Mouse (Mus musculus) MEL (cell line): ENCODE results near the gene Ppp2r5e. TPM values are rescaled to one million over a fixed set of nuclear protein-coding genes. Genes with fewer than 3 reads are reported as not detected.

ENCODE experiments used
- DNase-seq: peaks from one replicate; pipeline ENCODE4 v3.0.0; 2011; ENCODE audit warnings: low read depth, low spot score
- H3K27ac ChIP-seq: 2 replicates; pipeline ENCODE4 v1.5.1; 2012; ENCODE audit warnings: low read depth, mild to moderate bottlenecking, control low read depth, low read length, moderate library complexity; ENCODE audit not compliant: control insufficient read depth
- H3K27me3 ChIP-seq, 2 experiments: fragments of 150-350 bp in 1 of 2; sonication (generic) in 1 of 2; 2 replicates each; pipeline ENCODE4 v1.6.1; 2012; ENCODE audit warnings: low read length in 2 of 2, mild to moderate bottlenecking in 2 of 2, improper control_type of control experiment in 1 of 2, moderate library complexity in 1 of 2; ENCODE audit not compliant: insufficient read depth in 2 of 2, control insufficient read depth in 1 of 2
- H3K36me3 ChIP-seq, 2 experiments: 2 replicates each; pipeline ENCODE4 v1.6.1; 2012 to 2014; ENCODE audit warnings: low read length in 2 of 2, improper control_type of control experiment in 1 of 2, inconsistent platforms in 1 of 2, mild to moderate bottlenecking in 1 of 2; ENCODE audit not compliant: insufficient read depth in 2 of 2, control insufficient read depth in 1 of 2
- H3K4me1 ChIP-seq, 2 experiments: fragments of 150-350 bp in 1 of 2; sonication (generic) in 1 of 2; 2 replicates each; pipeline ENCODE4 v1.6.1; 2012; ENCODE audit warnings: low read length in 2 of 2, improper control_type of control experiment in 1 of 2, mild to moderate bottlenecking in 1 of 2; ENCODE audit not compliant: insufficient read depth in 2 of 2, control insufficient read depth in 1 of 2
- H3K4me3 ChIP-seq, 2 experiments: fragments of 150-350 bp in 1 of 2; sonication (generic) in 1 of 2; 2 replicates each; pipeline ENCODE4 v1.5.1; 2012; ENCODE audit warnings: low read depth in 2 of 2, low read length in 2 of 2, mild to moderate bottlenecking in 2 of 2, moderate library complexity in 2 of 2, control low read depth in 1 of 2, improper control_type of control experiment in 1 of 2; ENCODE audit not compliant: control insufficient read depth in 1 of 2, insufficient read depth in 1 of 2
- H3K79me2 ChIP-seq: 2 replicates; pipeline ENCODE4 v1.6.1; 2012; ENCODE audit warnings: mild to moderate bottlenecking, low read length, moderate library complexity; ENCODE audit not compliant: control insufficient read depth, poor library complexity, insufficient read depth
- H3K9ac ChIP-seq: 2 replicates; pipeline ENCODE4 v1.6.1; 2012; ENCODE audit warnings: low read depth, mild to moderate bottlenecking, control low read depth, low read length, moderate library complexity; ENCODE audit not compliant: control insufficient read depth, poor library complexity, severe bottlenecking
- H3K9me3 ChIP-seq: fragments of 150-350 bp; sonication (generic); replicated peaks from 2 replicates; pipeline ENCODE4 v1.6.1; 2012; ENCODE audit warnings: mild to moderate bottlenecking, low read length, improper control_type of control experiment, moderate library complexity; ENCODE audit not compliant: insufficient read depth
- BHLHE40 ChIP-seq: IDR thresholded peaks from 2 replicates; pipeline ENCODE4 v1.6.1; 2012; ENCODE audit warnings: low read depth, mild to moderate bottlenecking, inconsistent platforms, low read length, improper control_type of control experiment, borderline replicate concordance
- CHD1 ChIP-seq: IDR thresholded peaks from 2 replicates; pipeline ENCODE4 v1.6.1; 2012; ENCODE audit warnings: low read depth, mild to moderate bottlenecking, inconsistent platforms, low read length, improper control_type of control experiment
- CHD2 ChIP-seq: IDR thresholded peaks from 2 replicates; pipeline ENCODE4 v1.6.1; 2011; ENCODE audit warnings: low read length, improper control_type of control experiment
- CTCF ChIP-seq, 3 experiments: IDR thresholded peaks in 2 of 3; conservative IDR thresholded peaks in 1 of 3; 2 replicates each; pipeline ENCODE4 v1.5.1; 2011 to 2012; ENCODE audit warnings: low read length in 3 of 3, low read depth in 2 of 3, mild to moderate bottlenecking in 2 of 3, improper control_type of control experiment in 1 of 3, inconsistent platforms in 1 of 3, mixed read lengths in 1 of 3, moderate library complexity in 1 of 3; ENCODE audit not compliant: control insufficient read depth in 1 of 3, insufficient read depth in 1 of 3, poor library complexity in 1 of 3, severe bottlenecking in 1 of 3
- ELF1 ChIP-seq: IDR thresholded peaks from 2 replicates; pipeline ENCODE4 v1.6.1; 2014; ENCODE audit warnings: low read depth, mild to moderate bottlenecking, inconsistent platforms, low read length, improper control_type of control experiment, moderate library complexity
- ETS1 ChIP-seq: IDR thresholded peaks from 2 replicates; pipeline ENCODE4 v1.6.1; 2012; ENCODE audit warnings: low read depth, mild to moderate bottlenecking, inconsistent platforms, low read length, improper control_type of control experiment, moderate library complexity
- GATA1 ChIP-seq: IDR thresholded peaks from 2 replicates; pipeline ENCODE4 v1.6.1; 2011; ENCODE audit warnings: low read depth, low read length, improper control_type of control experiment
- JUND ChIP-seq: IDR thresholded peaks from 2 replicates; pipeline ENCODE4 v1.6.1; 2011; ENCODE audit warnings: low read depth, mild to moderate bottlenecking, improper control_type of control experiment, low read length
- MAX ChIP-seq: IDR thresholded peaks from 2 replicates; pipeline ENCODE4 v1.6.1; 2011; ENCODE audit warnings: low read length, improper control_type of control experiment
- MXI1 ChIP-seq: IDR thresholded peaks from 2 replicates; pipeline ENCODE4 v1.6.1; 2011; ENCODE audit warnings: mild to moderate bottlenecking, low read depth, low read length, improper control_type of control experiment
- MYB ChIP-seq: IDR thresholded peaks from 2 replicates; pipeline ENCODE4 v1.6.1; 2011; ENCODE audit warnings: mild to moderate bottlenecking, low read depth, low read length, improper control_type of control experiment
- POLR2AphosphoS2 ChIP-seq: IDR thresholded peaks from 2 replicates; pipeline ENCODE4 v1.6.1; 2011; ENCODE audit warnings: low read length, improper control_type of control experiment
- POLR2AphosphoS5 ChIP-seq: IDR thresholded peaks from 2 replicates; pipeline ENCODE4 v1.6.1; 2012; ENCODE audit warnings: low read depth, borderline replicate concordance, mild to moderate bottlenecking, inconsistent platforms, low read length, moderate library complexity, mixed read lengths
- RCOR1 ChIP-seq: IDR thresholded peaks from 2 replicates; pipeline ENCODE4 v1.6.1; 2012; ENCODE audit warnings: low read depth, mild to moderate bottlenecking, inconsistent platforms, low read length, improper control_type of control experiment
- SIN3A ChIP-seq: IDR thresholded peaks from 2 replicates; pipeline ENCODE4 v1.6.1; 2012; ENCODE audit warnings: low read length, improper control_type of control experiment, inconsistent platforms
- SMC3 ChIP-seq: IDR thresholded peaks from 2 replicates; pipeline ENCODE4 v1.6.1; 2011; ENCODE audit warnings: low read depth, low read length, improper control_type of control experiment
- TAL1 ChIP-seq: IDR thresholded peaks from 2 replicates; pipeline ENCODE4 v1.6.1; 2012; ENCODE audit warnings: mild to moderate bottlenecking, inconsistent platforms, low read length, moderate library complexity, mixed read lengths
- TCF12 ChIP-seq: IDR thresholded peaks from 2 replicates; pipeline ENCODE4 v1.6.1; 2014; ENCODE audit warnings: low read depth, mild to moderate bottlenecking, inconsistent platforms, low read length, improper control_type of control experiment, moderate library complexity
- UBTF ChIP-seq: IDR thresholded peaks from 2 replicates; pipeline ENCODE4 v1.6.1; 2012; ENCODE audit warnings: low read depth, mild to moderate bottlenecking, inconsistent platforms, low read length, improper control_type of control experiment, moderate library complexity, borderline replicate concordance; ENCODE audit not compliant: insufficient read depth
- USF2 ChIP-seq, 2 experiments: IDR thresholded peaks; 2 replicates each; pipeline ENCODE4 v1.6.1; 2011 to 2012; ENCODE audit warnings: improper control_type of control experiment in 2 of 2, low read length in 2 of 2, borderline replicate concordance in 1 of 2, inconsistent platforms in 1 of 2, low read depth in 1 of 2, mild to moderate bottlenecking in 1 of 2; ENCODE audit not compliant: insufficient read depth in 1 of 2
- ZC3H11A ChIP-seq: IDR thresholded peaks from 2 replicates; pipeline ENCODE4 v1.6.1; 2012; ENCODE audit warnings: low read depth, mild to moderate bottlenecking, inconsistent platforms, low read length, improper control_type of control experiment
- ZKSCAN1 ChIP-seq: IDR thresholded peaks from 2 replicates; pipeline ENCODE4 v1.6.1; 2012; ENCODE audit warnings: low read depth, mild to moderate bottlenecking, inconsistent platforms, low read length, improper control_type of control experiment, moderate library complexity
- polyA plus RNA-seq, 2 experiments: library from polyadenylated mRNA; stranded (reverse) in 1 of 2; unstranded in 1 of 2; fragments of >175 nt in 1 of 2; fragments of >200 nt in 1 of 2; gene quantifications; 2 replicates each; pipeline versions ENCODE4 v1.2.1 to v1.2.4; 2012; ENCODE audit warnings: low replicate concordance in 2 of 2, low read depth in 1 of 2; ENCODE audit not compliant: insufficient read length in 2 of 2, insufficient read depth in 1 of 2, missing spikeins in 1 of 2
- total RNA-seq: library from RNA; depleted of rRNA; stranded (reverse); fragments of 300-350 nt; gene quantifications from 2 replicates; pipeline ENCODE4 v1.2.3, GENCODE M21; 2012

The Ppp2r5e gene
- total and polyA plus RNA-seq, 3 experiments = 9.0 to 200 (median 21.3) TPM

DNA sequence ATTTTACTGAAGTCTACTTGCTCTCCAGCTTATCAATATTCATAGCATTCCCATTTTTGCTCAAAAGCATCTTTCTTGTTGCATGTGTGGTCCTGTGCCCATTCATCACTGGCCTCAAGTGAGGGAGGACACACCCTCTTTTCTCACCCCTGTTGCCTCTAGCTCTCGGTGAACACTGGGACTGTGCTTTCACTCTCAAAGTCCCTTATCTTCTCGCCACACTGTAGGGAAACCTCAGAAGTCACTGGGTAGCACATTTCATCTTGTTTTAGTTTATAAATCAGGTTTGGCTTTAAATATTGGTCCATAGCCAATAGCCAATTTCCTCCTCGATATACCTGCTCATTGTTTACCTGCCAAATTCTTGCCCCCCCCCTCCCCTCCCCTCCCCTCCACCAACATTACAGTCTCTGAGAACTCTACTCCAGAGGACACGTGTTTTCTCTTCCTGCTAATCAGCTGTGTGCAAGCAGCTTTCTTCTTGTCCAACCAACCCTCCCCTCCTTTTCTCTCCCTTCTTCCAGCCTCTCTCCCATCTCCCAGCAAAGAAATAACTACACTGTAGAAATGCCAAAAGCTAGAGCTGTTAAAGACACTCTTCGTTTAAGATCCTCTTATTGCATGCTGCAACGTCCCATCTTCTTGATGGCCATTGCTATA lies 90.9 kb downstream of the Ppp2r5e start:
- no peak overlapping the region for H3K27ac ChIP-seq
- peaks cover 0 to 3% of the 10 kb centered on the region in 2 experiments; a peak in 1 of 4 replicates for H3K4me1 ChIP-seq
- peaks cover 0 to 3% of the 10 kb centered on the region in 2 experiments; a peak in 2 of 4 replicates for H3K36me3 ChIP-seq
- no peak overlapping the region for H3K9ac ChIP-seq
- no peak overlapping the region for H3K4me3 ChIP-seq
- H3K9me3 ChIP-seq = no peaks in the 10 kb centered on the region
- peak; percentile 55 for DNase-seq
- H3K79me2 ChIP-seq = peaks cover 1% of the 10 kb centered on the region; the same call in 1 of the 2 replicates
- 0 out of 2 replicates have a peak, but pooled peaks have one; percentile 17 for TF ChIP-seq TAL1
- peak; percentile 71 for TF ChIP-seq RCOR1
- peak; percentile 36; the same call in 1 of the 2 replicates for TF ChIP-seq MAX
- TF ChIP-seq MYB = no peak
- peak; percentile 31; the same call in 1 of the 2 replicates for TF ChIP-seq GATA1
- no peaks in the 10 kb centered on the region for H3K27me3 ChIP-seq

DNA sequence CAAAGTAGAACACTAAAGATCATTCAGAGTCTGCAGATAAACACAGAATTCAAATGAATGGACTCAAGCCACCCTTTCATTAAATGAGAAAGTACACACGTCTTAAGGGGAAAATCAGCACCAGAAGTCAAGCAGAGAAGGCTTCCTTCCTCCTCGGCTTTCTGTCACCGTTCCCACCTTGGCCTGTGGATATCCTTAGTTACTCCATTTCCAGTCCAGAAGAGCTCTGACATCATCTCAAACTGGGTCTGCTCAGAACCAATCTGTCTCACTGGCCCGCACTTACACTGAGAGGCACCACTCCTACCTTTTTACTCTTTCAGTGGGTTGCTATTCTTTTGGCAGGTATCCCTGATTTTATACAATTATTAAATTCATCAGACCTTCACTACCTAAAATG lies 93.4 kb downstream of the Ppp2r5e start:
- H3K36me3 ChIP-seq = peaks cover 0 to 5% of the 10 kb centered on the region in 2 experiments; a peak in 2 of 4 replicates
- no peaks in the 10 kb centered on the region for H3K27me3 ChIP-seq
- TF ChIP-seq MYB (no peak), CHD2 (no peak), SIN3A (no peak), CHD1 (no peak), ZKSCAN1 (no peak), POLR2AphosphoS5 (no peak), MXI1 (no peak), ETS1 (no peak), CTCF (IDR thresholded peaks at IDR 0.05 in 2 of 3, conservative IDR thresholded peaks at IDR 0.05 in 1 of 3; ENCODE audit: control insufficient read depth in 1 of 3, insufficient read depth in 1 of 3, low read depth in 2 of 3, low read length in 3 of 3, poor library complexity in 1 of 3, severe bottlenecking in 1 of 3) (no peak), USF2 (IDR thresholded peaks at IDR 0.05; ENCODE audit: borderline replicate concordance in 1 of 2, insufficient read depth in 1 of 2, low read depth in 1 of 2, low read length in 2 of 2) (no peak), TCF12 (no peak), RCOR1 (no peak), JUND (no peak), BHLHE40 (no peak), ZC3H11A (no peak), ELF1 (no peak), SMC3 (no peak), UBTF (no peak), POLR2AphosphoS2 (no peak), MAX (no peak)
- no peak overlapping the region for H3K4me3 ChIP-seq
- H3K4me1 ChIP-seq = peaks cover 0 to 6% of the 10 kb centered on the region in 2 experiments; a peak in 3 of 4 replicates
- H3K79me2 ChIP-seq = peaks cover 1% of the 10 kb centered on the region; the same call in 1 of the 2 replicates
- H3K27ac ChIP-seq = no peak overlapping the region
- no peak overlapping the region for H3K9ac ChIP-seq
- no peak for DNase-seq
- H3K9me3 ChIP-seq = no peaks in the 10 kb centered on the region
